Mouse (Mus musculus) Patski (cell line): ENCODE results near the gene Sufu. TPM values are rescaled to one million over a fixed set of nuclear protein-coding genes. Genes with fewer than 3 reads are reported as not detected.

Source experiments
- ATAC-seq: fragments of 100-300 bp; one replicate; pipeline ENCODE4 v1.8.0; 2021
- CTCF ChIA-PET: fragments of 350-600 bp; sonication (Branson Sonifier 250); formaldehyde crosslinking; loops from one replicate; lab custom pipeline; 2022; ENCODE audit warnings: inconsistent platforms; lab: Charles Lee
- POLR2A ChIA-PET: fragments of 350-600 bp; sonication (Branson Sonifier 250); formaldehyde crosslinking; loops from one replicate; lab custom pipeline; 2022; ENCODE audit warnings: antibody characterized with exemption, inconsistent platforms; lab: Charles Lee
- DNase-seq: peaks from one replicate; pipeline ENCODE4 v3.0.0-alpha.2; 2011; ENCODE audit warnings: low read depth, low spot score
- H3K27me3 ChIP-seq: fragments of 371-371 bp; one replicate; pipeline ENCODE4 v1.5.1; 2021
- CTCF ChIP-seq: fragments of 100-300 bp; IDR thresholded peaks from one replicate; pipeline ENCODE4 v1.5.1; 2021
- in situ Hi-C: fragments of 300-500 bp; cut with MboI; formaldehyde crosslinking; loops from 3 replicates; pipeline ENCODE4 v1.11.1; 2018; ENCODE audit warnings: low pct_unique_long_range_greater_than_20kb, mixed read lengths
- polyA plus RNA-seq: library from polyadenylated mRNA; unstranded; gene quantifications from one replicate; pipeline ENCODE4 v1.2.3, GENCODE M21; 2021

Gene Sufu
- polyA plus RNA-seq, 1 experiment from 2014 or later = 35.2 TPM

- POLR2A ChIA-PET = interaction anchor here (1.0 to 19.4 kb wide), 3 partner anchors 8 to 18 kb away, joined by 3 to 388 read pairs (median 36); partner anchors contain the start of gene Trim8
- DNase-seq = no peak
- CTCF ChIA-PET = interaction anchor here (1.1 to 5.6 kb wide), 5 partner anchors 12 to 114 kb away, joined by 3 to 42 read pairs (median 5); partner anchors contain the start of gene Sufu
- no peaks in the 10 kb centered on the region for H3K27me3 ChIP-seq
- ATAC-seq = no peak
- in situ Hi-C loops = no loop called here
- no peak for TF ChIP-seq CTCF
Measured at GRCm38 (mm10) chr19:46510824-46511223, 114.1 kb downstream of the Sufu start.

- ATAC-seq (no peak), DNase-seq (no peak)
- ChIA-PET CTCF (interaction anchor here (1.1 to 5.6 kb wide), 4 partner anchors 11 to 47 kb away, joined by 3 to 42 read pairs (median 18); no protein-coding TSS in a partner anchor), POLR2A (interaction anchor here (1.0 to 19.4 kb wide), 3 partner anchors 8 to 17 kb away, joined by 3 to 388 read pairs (median 36); partner anchors contain the start of gene Trim8)
- H3K27me3 ChIP-seq = no peaks in the 10 kb centered on the region
- in situ Hi-C loops = no loop called here
- TF ChIP-seq CTCF = no peak
Measured at GRCm38 (mm10) chr19:46511263-46511662, 114.6 kb downstream of the Sufu start.

DNA sequence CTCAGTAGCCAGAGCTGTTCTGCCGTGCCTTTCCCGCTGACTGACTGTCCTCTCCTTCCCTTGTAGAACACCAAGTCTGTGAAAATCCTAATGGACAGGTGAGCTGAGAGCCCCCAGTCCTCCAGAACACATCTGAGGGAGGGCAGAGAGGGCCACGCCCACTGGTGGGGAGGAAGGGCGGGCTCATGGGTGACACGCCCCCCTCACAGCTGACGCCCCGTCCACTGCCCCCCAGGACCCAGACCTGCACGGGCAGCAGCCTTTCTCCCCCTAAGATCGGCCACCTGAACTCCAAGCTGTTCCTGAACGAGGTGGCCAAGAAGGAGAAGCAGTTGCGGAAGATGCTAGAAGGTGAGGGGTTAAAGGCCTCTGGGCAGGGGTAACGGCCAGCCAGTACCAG lies 117.7 kb downstream of the Sufu start:
- ChIA-PET POLR2A (interaction anchor here (6.6 to 19.4 kb wide), 2 partner anchors 13 to 14 kb away, joined by 36 to 388 read pairs; partner anchors contain the start of gene Trim8), CTCF (interaction anchor here (0.8 to 1.6 kb wide), 6 partner anchors 8 to 24 kb away, joined by 3 to 4 read pairs (median 3); no protein-coding TSS in a partner anchor)
- no peak for TF ChIP-seq CTCF
- in situ Hi-C loops = no loop called here
- ATAC-seq (no peak), DNase-seq (no peak)
- H3K27me3 ChIP-seq = no peaks in the 10 kb centered on the region

- ATAC-seq = no peak
- TF ChIP-seq CTCF = no peak
- H3K27me3 ChIP-seq = no peaks in the 10 kb centered on the region
- no peak for DNase-seq
- ChIA-PET CTCF (interaction anchor here (0.8 to 1.6 kb wide), 4 partner anchors 8 to 23 kb away, joined by 3 to 4 read pairs (median 3); no protein-coding TSS in a partner anchor), POLR2A (interaction anchor here (4.9 to 19.4 kb wide), 3 partner anchors 10 to 14 kb away, joined by 36 to 388 read pairs (median 52); partner anchors contain the start of gene Trim8)
- in situ Hi-C loops = no loop called here
Measured at GRCm38 (mm10) chr19:46515287-46515821, 118.7 kb downstream of the Sufu start.

GRCm38 (mm10) chr19:46516667-46517528 lies 120.2 kb downstream of the Sufu start:
- CTCF ChIA-PET = interaction anchor here (1.4 kb wide), 1 partner anchor 120 kb away, joined by 3 read pairs; the partner anchor contains the start of gene Sufu
- no peak for ATAC-seq
- H3K27me3 ChIP-seq = no peaks in the 10 kb centered on the region
- TF ChIP-seq CTCF = no peak
- POLR2A ChIA-PET = interaction anchor here (1.0 to 4.9 kb wide), 4 partner anchors 11 to 34 kb away, joined by 3 to 52 read pairs (median 5); no protein-coding TSS in a partner anchor
- in situ Hi-C loops = no loop called here
- DNase-seq = no peak

DNA sequence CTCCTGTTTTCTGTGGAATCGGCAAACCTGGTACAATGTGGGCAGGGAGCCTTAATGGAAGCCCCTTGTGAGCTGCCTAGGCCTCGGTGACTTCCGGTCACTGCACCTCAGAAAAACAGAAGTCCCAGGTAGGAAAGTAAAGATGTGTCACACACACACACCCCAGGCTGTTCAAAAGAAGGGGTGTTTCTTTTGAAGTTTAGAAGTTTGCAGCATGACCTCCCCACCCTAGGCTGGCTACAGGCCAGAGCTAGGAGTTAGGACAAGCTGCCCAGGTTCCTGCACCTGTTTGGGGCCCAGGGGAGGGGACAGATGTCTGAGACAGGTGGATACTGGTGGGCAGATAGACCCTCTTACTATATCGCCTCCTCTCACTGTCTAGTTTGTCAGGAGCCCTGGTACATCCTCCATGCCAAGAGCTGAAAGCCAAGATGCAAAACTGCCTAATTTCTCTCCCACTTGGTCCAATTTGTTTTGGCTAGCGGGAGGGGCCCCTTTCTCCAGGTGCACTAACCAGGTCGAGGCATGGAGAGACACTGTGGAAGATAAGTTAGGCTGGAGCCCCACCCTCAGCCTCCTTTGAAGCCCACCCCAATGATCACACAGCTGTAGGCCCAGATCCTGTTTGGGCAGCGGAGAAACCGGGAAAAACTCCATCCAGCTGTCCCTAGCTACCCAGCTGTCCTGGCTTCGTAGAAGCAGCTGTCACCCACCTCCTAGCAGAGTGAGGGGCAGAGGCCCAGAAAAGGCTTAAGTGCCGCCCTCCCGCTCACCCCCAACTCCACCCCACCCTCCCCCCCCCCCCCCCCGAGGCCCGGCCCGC lies 121.0 kb downstream of the Sufu start:
- no peak for ATAC-seq
- ChIA-PET POLR2A (interaction anchor here (1.0 to 4.9 kb wide), 5 partner anchors 12 to 34 kb away, joined by 3 to 52 read pairs (median 5); no protein-coding TSS in a partner anchor), CTCF (interaction anchor here (1.3 to 2.0 kb wide), 3 partner anchors 8 to 120 kb away, joined by 3 to 4 read pairs (median 4); partner anchors contain the start of gene Sufu)
- in situ Hi-C loops = no loop called here
- DNase-seq = no peak
- TF ChIP-seq CTCF = no peak
- H3K27me3 ChIP-seq = no peaks in the 10 kb centered on the region

GRCm38 (mm10) chr19:46518352-46518787 lies 121.7 kb downstream of the Sufu start:
- ChIA-PET CTCF (interaction anchor here (1.3 to 2.0 kb wide), 2 partner anchors 9 to 11 kb away, joined by 4 read pairs; no protein-coding TSS in a partner anchor), POLR2A (interaction anchor here (1.0 to 4.9 kb wide), 5 partner anchors 11 to 35 kb away, joined by 3 to 52 read pairs (median 5); no protein-coding TSS in a partner anchor)
- ATAC-seq (no peak), DNase-seq (no peak)
- no peaks in the 10 kb centered on the region for H3K27me3 ChIP-seq
- in situ Hi-C loops = no loop called here
- TF ChIP-seq CTCF = no peak

- POLR2A ChIA-PET = interaction anchor here (0.7 to 4.9 kb wide), 5 partner anchors 8 to 19 kb away, joined by 3 to 52 read pairs (median 5); no protein-coding TSS in a partner anchor
- TF ChIP-seq CTCF = no peak
- CTCF ChIA-PET = interaction anchor here (1.3 to 2.0 kb wide), 2 partner anchors 10 to 11 kb away, joined by 4 read pairs; no protein-coding TSS in a partner anchor
- DNase-seq (no peak), ATAC-seq (no peak)
- H3K27me3 ChIP-seq = no peaks in the 10 kb centered on the region
- in situ Hi-C loops = no loop called here
Measured at GRCm38 (mm10) chr19:46518828-46519621, 122.3 kb downstream of the Sufu start.
